Mouse (Mus musculus): ENCODE measurements around the gene Gm1123. TPM values are rescaled to one million over a fixed set of nuclear protein-coding genes. Genes with fewer than 3 reads are reported as not detected.

Gene Gm1123
- polyA plus RNA-seq, 3 experiments from 2014 or later: 0.54 to 1.6 (median 0.88) TPM

DNA sequence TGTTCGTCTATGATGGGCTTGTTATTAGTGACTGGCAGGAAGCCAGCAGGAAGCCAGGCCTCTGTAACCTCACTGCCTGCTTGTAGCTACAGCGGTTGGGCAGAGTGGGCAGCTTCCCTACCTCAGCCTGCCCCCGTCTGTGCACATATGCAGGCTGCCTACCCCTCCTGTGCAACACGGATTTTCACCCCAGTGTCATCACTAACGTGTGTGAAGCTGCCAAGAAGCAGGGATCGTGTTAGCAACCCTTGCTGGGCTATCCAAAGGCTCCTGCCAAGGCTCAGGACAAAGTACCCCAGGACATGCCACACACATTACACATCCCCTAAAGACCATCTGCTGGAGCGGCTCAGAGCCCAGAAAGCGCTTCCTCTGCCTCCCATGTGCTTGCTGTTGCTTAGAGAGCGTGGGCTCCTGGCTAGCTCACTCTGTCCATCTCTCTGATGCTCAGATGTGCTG lies 35.6 kb downstream of the Gm1123 start:
- ATAC-seq: no peak

DNA sequence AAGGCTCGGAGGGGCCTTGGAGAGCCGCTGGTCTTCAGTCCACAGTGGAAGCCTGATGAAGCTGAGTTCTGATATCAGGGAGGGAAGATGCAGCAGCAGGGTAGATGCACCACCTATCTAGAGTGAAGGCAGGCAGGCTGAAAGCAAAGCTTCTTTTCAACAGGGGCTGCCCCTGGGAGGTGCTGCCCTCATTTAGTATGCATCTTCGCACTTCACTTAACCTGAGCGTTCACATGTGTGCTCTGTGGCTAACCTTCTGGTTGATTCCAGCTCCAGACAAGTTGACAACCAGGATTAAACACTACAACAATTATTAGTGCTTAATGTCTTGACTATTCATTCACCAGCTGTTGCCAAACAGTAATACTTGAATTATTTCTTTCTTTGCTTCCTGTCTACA lies 41.4 kb downstream of the Gm1123 start:
- no peak for ATAC-seq

DNA sequence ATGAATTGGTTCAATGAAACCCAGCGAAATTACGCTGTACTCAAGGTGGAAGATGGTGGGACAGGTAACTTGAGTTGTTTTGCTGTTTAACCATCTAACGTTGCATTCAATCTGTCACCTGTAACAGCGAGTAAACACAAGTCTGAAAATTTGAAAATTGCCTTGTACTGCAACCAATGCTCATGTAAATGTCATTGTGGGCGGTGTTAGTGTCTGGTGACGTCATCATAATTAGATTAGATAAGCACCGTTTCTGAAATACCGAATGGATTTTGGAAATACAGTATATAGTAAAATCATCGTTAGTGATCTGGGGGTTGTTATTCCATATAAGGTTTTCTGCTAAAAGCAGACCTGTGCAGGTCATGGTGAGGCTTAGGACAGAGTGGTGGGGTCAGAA lies 48.4 kb downstream of the Gm1123 start:
- peak; percentile 21 for ATAC-seq

DNA sequence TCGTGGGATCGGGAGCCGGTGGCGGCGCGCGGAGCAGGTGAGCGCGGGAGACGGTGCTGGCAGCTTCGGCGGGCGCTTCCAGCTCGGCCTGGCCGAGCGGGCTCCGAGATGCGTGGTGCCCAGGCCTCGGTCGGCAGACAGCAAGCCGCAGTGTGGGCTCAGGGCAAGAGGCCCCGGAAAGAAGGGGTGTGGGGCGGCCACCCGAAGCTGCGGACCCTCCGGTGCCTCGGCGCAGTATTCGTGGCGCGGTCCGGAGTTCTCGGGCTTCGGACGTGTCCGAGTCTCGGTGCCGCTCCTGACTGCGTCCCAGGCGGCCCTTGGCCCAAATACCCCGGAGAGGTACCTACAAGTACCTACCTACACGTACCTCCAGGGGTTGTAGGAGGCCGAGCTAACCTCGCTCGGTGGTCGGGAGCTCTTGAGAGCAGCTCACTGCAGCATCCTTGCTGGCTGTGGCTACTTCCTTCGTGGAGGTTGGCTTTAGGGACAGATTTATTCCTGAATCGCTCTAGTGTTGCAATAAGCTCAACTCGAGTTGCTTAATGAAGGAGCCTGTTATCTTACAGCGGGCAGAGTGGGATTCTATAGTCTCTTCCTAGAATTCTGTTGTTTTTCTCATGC lies 48.9 kb downstream of the Gm1123 start:
- ATAC-seq: peak; percentile 24

DNA sequence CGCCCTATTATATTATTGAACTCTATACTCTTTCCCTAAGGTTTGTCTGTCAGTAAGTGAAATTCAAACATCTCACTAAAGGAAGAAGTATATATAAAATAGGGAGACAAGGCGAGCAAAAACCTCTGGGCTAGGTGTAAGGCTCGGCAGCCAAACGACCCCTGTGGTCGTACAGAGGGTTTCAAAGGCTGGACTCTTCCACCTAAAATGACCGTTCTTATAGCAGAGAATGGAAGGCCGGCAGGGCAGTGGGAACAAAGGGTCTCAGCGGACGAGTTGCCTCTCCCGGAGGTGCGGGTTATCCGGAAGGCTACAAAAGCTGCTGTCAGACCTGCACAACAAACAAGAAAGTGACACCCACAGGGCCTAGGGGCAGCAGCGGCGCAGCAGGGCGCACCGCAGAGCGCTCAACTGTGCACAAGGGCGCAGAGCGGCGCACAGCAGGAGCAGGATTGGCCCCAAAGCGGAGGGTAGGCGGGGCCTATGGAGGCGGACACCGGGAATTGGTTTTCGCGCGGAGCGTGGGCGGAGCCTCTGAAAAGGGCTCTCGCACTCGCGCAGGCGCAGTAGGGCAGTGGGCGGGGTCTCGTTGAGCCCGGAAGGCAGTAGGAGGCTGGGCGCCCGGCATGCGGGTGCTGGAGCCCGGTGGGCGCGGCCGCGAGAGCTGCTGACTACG lies 49.6 kb downstream of the Gm1123 start, which contains the start of gene Faim:
TSS of gene Faim (plus strand) at position 574 of the 676 bp plus-strand sequence.
- ATAC-seq: peak; percentile 95

DNA sequence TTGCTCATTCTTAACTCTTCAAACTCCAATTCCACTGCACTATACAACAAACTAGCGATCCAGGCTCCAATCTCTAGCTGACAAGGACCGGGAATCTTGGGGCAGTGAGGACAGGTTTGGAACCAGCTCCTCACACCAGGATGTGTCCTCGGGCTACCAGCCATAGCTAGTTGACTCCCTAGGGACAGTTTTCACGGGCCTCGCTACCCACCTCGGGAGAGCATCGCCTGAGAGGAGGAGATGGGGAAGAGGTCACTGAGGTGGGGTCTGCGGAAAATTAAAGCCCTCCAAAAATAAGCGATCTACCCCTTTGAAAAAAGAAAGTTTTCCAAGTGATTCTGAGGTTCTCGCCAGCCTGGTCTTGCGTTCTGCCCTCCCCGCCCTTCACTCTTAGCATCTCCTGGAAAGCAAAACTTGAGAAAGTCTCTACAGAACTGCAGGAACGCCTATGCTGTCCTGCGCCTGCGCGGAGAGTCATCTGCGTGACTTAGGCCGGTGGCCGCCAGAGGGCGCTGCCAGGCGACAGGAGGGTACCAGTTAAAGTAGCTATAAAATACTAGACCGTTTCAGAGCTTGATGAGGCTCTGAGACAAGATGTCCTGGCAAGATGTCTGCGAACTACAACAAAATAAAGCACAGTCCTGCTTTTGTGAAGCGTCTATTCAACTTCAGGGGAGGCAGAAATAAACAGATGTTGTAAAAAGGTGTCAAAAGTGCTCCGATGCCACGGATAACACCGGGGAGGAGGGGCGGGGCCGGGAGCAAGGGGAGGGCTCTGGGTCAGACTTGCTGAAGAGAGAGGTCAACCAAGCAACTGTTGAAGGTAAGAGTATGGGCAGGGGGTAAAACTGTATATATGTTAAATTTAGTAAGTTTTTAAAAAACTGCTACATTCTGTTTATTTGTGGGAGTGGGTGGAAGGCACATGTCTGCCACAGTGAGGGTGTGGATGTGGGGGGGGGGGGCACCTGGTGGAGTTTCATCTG lies 55.8 kb downstream of the Gm1123 start:
- ATAC-seq: peak; percentile 91

DNA sequence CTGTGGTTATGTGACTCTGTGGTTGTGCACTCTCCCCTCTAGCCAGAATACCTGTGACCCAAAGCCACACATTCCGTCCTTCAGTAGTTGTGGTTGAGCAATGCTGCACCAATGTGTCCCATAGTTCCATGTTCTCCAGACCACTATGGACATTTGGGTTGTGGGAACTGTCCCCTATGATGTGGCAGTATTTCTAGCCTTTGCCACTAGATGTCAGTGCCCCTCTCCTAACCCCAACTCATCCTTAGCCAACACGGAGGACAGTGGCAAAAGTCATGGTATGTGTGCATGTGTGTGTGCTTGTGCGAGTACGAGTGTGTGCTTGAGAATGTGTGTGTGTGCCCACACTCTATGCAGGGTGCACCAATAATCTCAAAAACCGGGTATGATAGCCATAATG lies 59.0 kb downstream of the Gm1123 start:
- ATAC-seq: no peak

DNA sequence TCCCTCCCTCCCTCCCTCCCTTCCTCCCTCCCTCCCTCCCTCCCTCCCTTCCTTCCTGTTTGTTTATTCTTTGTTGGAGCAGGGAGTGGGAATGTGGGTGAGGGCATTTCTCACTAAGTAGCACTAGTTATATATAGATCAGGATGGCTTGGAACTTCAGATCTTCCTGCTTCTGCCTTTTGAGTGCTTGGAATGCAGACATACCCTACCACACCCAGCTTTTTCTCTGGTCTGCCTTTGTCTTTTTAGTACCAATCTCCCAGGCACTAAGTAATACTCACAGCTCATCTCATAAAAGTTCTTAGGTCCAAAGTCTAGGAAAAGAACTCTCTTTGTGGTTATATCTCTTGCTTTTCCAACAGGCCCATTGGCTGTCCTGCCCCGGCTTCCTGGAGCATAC lies 59.4 kb downstream of the Gm1123 start:
- ATAC-seq: no peak

DNA sequence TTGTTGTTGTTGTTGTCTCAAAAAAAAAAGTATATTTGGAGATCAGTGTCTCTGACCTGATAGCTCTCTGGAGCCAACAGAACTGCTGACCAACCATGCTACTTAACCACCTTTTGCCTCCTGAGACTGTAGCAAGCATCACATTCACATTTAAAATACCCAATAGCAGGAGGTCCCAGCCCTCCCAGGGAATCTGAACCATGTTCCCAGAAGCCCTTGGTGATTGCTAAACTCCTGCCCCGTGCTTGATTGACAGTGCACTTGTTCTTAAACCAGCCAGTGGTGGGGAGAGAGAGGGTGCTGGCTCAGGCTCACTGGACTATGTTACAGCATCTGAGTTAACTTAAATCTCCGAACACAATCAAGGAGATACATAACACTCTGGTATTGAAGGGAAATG lies 60.6 kb downstream of the Gm1123 start:
- ATAC-seq: no peak

DNA sequence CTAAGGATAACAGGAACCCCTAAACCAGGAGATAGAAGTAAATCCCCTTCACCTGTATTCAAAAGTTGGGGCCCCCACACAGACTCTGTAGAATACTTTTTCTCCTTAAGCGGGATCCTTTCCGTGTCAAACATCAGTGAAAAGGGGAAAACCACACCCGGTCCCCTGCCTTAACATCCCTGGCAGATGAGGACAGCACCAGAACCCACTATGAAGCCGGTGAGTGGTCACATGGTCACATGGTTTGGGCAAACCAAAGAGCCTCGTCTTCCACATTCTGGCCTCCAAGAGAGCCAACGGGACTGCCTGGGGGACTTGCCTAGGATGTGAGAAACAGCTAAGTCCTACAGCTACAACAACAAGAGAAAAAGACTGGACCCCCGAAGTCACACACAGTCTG lies 62.0 kb downstream of the Gm1123 start:
- no peak for ATAC-seq

DNA sequence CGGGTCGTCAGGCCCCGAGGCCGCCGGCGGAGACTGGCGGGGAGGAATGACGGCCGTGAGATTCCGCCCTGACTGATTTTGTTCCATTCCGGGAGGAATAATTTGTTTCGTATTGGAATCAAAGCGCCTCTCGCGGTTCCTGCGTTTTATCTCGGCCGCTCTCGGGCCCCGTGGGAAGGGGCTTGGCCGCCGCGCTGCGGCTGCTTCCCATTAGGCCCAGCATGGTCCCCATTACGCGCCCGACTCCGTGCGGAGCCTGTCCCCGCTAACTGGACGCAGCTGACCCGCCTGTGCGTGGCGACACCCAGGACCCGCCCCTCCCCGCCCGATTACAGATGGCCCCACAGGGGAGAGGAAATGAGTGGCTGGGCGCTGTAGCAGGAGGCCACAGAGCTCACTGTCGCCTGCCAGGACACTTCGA lies 62.4 kb downstream of the Gm1123 start:
- ATAC-seq: no peak

DNA sequence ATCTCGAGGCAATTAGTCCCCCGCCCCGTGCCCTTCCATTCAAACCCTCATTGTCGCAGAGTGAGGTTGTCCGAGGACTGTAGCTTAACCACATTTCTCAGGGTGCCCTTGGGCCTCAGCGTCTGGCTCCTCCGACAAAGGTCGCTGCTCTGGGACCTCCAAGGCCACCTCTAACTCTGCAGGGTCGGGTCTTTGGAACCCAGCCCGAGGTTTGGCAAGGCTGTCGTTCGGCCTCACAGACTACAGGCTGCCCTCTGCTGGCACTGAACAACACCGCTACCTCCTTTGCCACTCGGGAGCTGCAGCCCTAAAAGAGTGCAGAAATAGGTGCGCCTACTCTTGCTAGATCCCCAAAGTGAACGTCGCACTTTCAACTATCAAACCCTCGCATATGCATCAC lies 70.4 kb downstream of the Gm1123 start:
- ATAC-seq: no peak

DNA sequence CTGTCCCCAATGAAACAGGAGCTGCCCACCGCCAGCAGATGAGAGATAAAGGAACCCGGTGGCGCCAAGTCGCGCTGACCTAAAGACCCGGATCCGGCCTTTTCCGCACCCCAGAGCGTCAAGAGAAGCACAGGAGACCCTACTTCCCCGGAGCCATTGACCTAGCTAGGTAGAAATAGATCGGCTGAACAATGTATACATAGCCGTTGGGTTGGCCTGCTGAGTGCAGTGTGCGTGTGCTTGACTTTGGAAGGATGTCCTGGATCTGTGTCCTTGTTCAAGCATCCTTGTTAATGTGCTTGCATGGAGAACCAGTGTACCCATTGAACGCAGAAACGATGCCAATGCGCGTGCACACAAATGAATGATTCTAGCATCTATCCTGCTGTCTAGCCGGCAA lies 71.9 kb downstream of the Gm1123 start:
- ATAC-seq: no peak

DNA sequence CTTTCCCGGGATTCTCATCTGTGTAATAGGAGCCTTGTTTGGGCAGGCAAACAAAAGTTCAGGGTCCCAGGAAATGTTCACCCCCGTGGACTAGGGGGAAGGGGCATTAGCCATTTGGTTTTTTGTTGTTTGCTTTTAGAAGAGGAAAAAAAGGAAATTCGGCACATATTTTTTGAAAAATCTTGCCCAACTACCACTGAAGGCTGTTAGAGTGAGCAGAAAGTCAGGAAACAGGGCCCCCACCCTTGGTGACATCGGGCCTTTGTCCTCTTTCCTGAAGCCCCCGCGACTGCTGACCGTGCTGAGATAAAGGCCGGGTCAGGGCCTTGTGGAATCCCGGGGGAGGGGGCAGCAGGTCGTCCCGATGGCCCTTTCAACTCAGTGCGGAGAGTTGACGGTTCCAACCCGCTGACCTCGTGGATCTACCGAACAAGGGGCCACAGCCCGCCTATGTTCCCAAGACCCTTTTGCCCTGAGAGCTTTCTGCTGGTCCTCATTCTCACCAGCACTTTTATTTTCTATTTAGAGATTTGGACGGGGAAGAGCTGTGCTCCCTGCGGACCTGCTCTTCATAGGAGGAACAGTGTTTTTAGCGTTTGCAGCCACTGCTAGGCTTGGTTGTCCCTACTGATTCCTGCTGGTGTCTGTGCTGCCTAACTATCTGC lies 72.9 kb downstream of the Gm1123 start:
- no peak for ATAC-seq

DNA sequence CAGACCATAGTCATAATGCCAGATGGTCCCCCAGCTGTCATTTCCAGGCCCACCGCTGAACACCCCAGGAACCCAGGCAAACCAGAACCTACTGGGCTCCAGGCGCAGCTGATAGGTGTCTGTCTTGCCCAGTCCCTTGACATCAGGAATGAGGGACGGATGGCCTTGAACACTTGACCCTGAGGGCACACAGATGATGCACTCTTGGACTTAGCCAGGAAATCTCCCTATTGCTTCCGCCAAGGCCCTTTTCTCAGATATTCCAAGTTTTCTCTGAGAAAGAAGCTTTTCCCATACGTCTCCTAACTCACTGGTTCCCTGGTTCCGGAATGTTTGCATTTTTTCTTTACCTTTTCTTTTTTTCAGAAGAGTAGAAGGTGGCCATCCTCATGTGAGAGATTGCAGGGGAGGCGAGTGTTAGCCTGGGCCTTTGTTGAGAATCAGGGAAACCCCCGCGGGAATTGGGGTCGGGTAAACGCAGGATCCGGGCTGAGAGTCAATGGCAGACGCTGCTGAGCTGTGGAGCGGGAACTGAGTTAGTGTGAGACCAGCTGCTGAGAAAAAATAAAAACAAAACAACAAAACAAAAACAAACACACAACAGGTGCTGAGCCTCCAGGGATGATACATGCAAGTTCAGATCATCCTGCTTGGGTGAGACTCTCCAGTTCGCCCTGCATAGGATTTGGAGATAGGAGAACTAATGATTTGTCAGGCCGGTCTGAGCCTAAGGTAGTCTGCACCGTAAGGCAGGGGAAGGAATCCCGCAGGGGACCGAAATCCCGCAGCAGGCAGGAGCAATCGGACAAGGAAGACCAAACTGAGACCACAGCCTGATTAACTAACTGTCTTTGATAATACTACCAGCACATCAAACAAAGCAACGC lies 73.7 kb downstream of the Gm1123 start:
- no peak for ATAC-seq

DNA sequence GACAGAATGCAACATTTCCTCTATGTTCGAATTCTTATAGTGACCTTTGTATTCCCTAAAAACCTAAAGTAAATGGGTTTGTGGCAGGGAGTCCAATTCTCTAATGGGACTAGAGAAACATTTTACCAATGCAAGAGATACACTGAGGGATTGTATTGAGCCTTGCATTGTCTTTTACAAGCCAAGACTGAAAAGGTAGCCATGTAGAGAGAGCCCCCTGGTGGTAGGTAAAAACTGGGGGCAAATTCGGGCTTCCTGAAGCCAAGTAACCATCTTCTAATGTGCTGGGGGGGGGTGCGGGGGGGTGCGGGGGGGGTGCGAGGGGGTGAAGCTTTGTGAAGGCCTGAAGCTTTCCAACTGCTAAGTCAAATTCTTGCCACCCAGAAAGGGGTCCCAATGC lies 75.2 kb downstream of the Gm1123 start:
- no peak for ATAC-seq

DNA sequence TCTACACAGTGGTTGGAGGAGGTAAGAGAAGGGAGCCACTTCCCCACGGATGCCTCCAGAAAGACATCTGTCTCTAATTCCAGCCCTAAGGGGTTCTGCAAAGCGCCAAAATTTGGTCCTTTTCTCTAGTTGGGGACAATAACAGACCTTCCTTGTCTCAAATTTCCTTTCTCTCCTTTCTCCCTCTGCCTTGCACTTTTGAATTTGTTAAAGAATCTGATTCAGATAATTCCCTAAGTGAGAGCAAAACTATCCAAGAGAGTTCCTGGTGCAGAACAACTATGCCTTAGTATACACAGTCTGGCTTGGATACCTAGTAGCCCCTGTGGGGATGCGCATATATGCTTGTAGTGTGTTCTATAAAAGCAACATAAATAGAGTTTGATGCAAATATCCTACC lies 75.7 kb downstream of the Gm1123 start:
- ATAC-seq: no peak

DNA sequence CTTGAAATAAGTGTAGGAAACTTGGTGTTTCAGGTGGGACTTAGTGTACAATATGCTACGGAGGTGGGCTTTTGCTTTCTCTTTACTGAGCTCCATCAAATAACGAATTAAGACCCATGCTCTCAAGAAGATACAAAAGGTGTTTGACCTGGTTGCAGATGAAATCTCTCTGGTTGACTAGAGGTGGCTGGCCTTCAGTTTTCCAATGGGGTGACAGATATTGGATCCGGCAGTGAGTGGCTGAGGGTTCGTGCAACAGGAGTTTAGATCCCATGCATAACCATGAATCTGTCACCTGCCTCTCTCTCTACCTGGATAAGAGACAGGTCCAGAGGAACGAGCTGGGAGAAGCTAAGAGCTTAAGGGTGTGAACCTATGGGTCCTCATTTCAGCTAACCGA lies 76.9 kb downstream of the Gm1123 start:
- no peak for ATAC-seq

DNA sequence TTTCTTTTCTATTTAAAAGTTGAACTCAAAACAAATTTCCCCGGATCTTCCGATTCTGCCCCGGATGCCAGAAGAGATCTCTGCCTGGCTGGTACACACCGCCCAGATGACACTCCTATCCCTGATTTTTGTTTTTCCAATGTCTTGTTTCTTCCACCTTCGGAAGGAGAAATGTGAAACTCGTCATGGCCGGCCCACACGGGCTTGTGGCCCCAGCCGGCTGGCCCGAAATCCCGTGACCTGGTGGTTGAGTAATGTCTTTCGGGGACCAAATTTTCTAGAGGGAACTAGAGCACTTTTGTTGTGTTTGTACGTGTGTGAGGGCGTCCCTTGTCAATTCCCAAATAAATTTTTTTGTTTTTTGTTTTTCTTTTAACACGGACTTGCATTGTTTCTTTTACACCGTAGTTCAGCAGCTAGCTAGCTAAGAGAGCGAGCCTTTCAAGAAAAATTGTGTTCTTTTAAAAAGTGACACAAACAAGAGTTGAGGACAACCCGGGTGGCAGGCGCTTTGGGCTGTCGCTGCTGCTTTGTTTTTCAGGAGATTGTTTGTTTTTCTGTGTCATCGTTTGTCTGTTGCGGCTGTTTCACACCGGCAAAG lies 77.7 kb downstream of the Gm1123 start:
- ATAC-seq: no peak

Data from inflammation-experienced regulatory T-cells, adult 6 months (primary cell).